Mouse (Mus musculus): ENCODE measurements around the gene Dph5. TPM values are rescaled to one million over a fixed set of nuclear protein-coding genes. Genes with fewer than 3 reads are reported as not detected.
"Not testable (repeated sequence)": the region's sequence is repeated elsewhere in the genome, so short reads cannot be mapped to it uniquely, and the experiment has no call there.

Gene Dph5
- polyA plus RNA-seq, 1 experiment from 2014 or later = 21.9 TPM

DNA sequence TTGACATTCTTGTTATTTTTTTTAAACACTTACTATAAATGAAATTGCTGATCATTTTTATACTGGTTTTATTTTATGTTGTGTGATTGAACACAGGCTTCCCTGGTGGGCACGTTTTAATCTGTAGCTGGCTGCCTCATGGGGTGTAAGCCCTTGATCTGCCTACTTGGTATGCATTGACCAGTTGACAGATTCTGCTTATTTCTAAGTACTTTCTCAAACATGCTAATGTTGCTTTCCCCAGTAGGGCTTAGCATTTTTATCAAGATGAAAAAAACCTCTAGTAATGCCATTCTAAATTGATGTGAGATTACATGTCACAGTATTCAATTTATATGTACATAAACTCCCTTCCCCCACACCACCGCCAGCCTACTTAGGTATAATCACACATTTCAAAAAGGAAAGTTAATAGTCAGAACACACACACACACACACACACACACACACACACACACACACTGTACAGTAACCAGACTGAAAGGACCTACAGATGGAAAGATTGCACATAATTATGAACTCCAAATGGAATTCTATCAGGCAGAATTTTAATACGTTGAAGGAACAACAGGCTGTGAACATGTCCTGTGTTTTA is 10.8 kb downstream of the Dph5 start:
- no peak overlapping the region for H3K27ac ChIP-seq
- peak; percentile 63 for ATAC-seq (ENCODE audit: low FRiP score)

DNA sequence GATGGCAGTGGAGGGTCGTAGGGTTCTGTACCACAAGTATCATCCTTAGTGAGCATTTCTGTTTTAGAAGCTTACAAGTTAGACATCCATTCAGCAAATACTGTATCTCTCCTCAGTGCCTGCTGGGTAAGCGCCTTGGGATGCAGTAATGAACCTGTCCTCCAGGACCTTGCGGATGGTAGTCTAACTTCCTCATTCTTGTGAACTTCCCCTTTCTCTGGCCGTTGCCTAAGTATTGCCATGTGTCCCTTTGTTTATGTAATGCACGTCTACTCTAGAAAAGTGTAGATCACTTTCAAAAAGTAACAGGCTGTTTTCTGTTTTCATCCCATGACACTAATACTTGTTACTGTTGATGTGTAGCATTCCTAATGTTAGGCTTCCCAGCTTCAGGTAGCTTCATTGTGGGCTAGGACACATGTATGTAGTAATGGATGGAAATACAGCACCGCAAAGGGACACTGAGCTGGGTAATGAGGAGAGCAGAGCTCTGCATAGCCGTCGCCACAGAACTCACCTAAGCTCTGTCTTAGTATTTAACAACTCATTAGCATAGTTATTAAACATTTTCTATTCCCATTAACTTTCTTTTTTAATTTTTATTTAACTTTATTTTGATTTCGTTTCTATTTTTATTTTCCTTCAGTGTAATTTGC is 14.8 kb downstream of the Dph5 start:
- no peak overlapping the region for H3K4me3 ChIP-seq
- no peak overlapping the region for H3K27ac ChIP-seq
- H3K4me2 ChIP-seq (replicated peaks) = no peak overlapping the region
- no peaks in the 10 kb centered on the region for H3K9me3 ChIP-seq (replicated peaks)
- no peak overlapping the region for H3K9ac ChIP-seq
- no peak for ATAC-seq (ENCODE audit: low FRiP score)
- H3K4me1 ChIP-seq = no peaks in the 10 kb centered on the region
- no peaks in the 10 kb centered on the region for H3K27me3 ChIP-seq
- H3K36me3 ChIP-seq = peaks cover 18% of the 10 kb centered on the region
- 90% methylated on average over 9 of the region's 9 CpGs for WGBS

More for the DNA sequence above, 10.8 kb downstream of the Dph5 start:
- H3K4me3 ChIP-seq = no peak overlapping the region
- no peaks in the 10 kb centered on the region for H3K4me1 ChIP-seq
- H3K9ac ChIP-seq = no peak overlapping the region
- no peaks in the 10 kb centered on the region for H3K27me3 ChIP-seq
- 67% methylated on average over 3 of the region's 3 CpGs for WGBS
- H3K4me2 ChIP-seq (replicated peaks) = no peak overlapping the region
- H3K9me3 ChIP-seq (replicated peaks) = no peaks in the 10 kb centered on the region
- peaks cover 17% of the 10 kb centered on the region; the same call in 1 of the 2 replicates for H3K36me3 ChIP-seq

DNA sequence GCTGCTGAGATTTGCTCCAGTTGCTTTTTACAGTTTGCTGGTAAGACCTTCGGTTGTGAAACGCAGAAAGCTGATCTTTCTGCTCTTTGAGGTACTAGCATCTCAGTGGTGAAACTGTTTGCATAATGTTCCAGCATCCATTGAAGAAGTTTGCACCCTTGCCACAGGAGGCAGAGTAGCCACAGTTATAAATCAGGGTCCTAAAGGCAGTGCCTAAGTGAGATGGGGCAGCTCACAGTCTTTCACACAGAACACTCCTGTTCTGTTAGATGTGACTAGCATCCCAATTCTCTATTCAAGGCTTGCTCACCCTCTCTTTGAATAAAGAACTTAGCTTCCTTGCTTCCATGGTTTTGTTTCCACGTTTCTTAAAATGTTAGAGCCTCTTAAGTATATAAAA is 17.4 kb downstream of the Dph5 start:
- Histone ChIP-seq H3K27ac (no peak overlapping the region), H3K9ac (no peak overlapping the region), H3K36me3 (peaks cover 22% of the 10 kb centered on the region), H3K4me3 (no peak overlapping the region), H3K27me3 (no peaks in the 10 kb centered on the region), H3K9me3 (replicated peaks) (no peaks in the 10 kb centered on the region), H3K4me2 (replicated peaks) (no peak overlapping the region), H3K4me1 (no peaks in the 10 kb centered on the region)
- 94% methylated on average over 3 of the region's 3 CpGs for WGBS
- ATAC-seq (ENCODE audit: low FRiP score) = no peak

DNA sequence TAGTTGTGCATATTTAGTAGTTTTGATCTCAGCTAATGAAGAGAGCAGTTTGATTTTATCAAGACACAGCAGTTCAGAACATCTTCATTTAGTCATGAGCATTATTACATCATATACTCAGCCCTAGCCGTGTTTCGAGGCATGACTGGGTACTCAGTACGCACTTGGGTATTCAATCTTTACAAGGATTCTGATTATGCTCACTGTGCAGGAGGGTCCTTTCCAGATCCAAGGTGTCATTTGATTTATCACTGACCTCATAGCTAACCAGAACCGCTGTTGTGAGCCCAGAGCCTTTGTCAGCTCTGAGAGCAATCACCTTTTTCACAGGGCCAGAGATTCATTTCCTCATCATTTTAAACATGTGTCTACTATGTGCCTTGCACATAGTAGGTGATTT is 17.9 kb downstream of the Dph5 start:
- Histone ChIP-seq H3K9ac (no peak overlapping the region), H3K4me3 (no peak overlapping the region), H3K4me1 (no peaks in the 10 kb centered on the region), H3K27me3 (no peaks in the 10 kb centered on the region), H3K9me3 (replicated peaks) (no peaks in the 10 kb centered on the region), H3K36me3 (peaks cover 22% of the 10 kb centered on the region), H3K4me2 (replicated peaks) (no peak overlapping the region), H3K27ac (no peak overlapping the region)
- no peak for ATAC-seq (ENCODE audit: low FRiP score)
- WGBS = 94% methylated on average over 4 of the region's 4 CpGs

DNA sequence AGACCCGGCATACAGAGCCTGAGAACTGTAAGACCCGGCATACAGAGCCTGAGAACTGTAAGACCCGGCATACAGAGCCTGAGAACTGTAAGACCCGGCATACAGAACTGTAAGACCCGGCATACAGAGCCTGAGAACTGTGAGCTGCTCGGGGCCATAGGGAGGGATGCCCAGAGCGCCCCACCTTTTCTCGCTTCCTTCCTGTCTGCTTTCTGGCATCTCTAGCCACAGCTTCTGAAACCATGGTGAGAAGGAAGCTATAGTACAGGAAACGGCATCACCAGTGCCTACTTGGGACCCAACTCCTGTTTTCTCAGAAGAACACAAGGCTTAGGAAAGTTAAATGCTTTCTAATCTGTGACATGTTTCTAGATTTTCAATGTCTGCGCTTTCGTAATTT is 19.8 kb downstream of the Dph5 start:
- H3K4me3 ChIP-seq; H3K4me2 ChIP-seq (replicated peaks); H3K9me3 ChIP-seq (replicated peaks); H3K27ac ChIP-seq; H3K27me3 ChIP-seq; ATAC-seq (ENCODE audit: low FRiP score); H3K4me1 ChIP-seq; H3K9ac ChIP-seq: not testable (repeated sequence)
- WGBS = 97% methylated on average over 11 of the region's 11 CpGs
- peaks cover 14% of the 10 kb centered on the region for H3K36me3 ChIP-seq

DNA sequence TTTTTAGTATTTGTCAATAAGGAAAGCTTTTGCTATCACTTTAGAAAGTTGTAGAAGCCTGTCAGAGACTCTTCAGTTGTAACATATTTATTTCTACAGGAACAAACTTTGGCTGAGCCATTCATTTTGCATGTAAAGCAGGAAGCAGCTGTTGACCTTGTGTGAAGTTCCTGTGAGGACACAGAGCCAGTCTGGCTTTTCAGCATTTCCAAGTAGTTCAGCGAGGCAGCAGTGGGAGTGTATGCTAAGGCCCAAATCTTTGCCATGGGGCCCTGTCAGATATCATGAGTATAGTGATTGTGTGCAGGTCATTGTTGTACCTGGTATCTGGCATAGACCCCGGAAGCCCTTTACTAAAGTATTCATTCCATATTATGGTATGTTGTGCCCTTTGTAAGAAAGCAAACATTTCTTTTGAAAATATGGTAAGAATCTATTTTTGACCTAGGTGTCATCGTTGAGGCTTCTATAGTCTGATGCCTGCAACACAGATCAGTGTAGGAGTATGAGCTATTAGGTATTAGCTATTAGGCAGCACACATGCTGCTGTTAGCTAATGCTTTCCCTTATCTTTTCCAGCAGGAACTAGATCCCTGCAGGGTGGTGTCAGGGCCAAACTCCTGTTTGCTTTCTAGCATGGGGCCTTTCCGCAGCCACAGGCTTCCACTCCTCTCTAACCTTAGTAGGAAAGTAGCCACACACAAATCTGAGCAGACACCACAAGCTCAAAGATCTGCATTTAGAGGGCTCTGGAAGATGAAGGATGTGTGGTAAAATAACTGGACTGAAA is 37.0 kb downstream of the Dph5 start:
- Histone ChIP-seq H3K4me1 (no peaks in the 10 kb centered on the region), H3K9me3 (replicated peaks) (no peaks in the 10 kb centered on the region), H3K4me2 (replicated peaks) (no peak overlapping the region), H3K27me3 (no peaks in the 10 kb centered on the region), H3K9ac (no peak overlapping the region), H3K27ac (no peak overlapping the region), H3K4me3 (no peak overlapping the region), H3K36me3 (peaks cover 5% of the 10 kb centered on the region; the same call in 1 of the 2 replicates)
- no peak for ATAC-seq (ENCODE audit: low FRiP score)
- 93% methylated on average over 4 of the region's 4 CpGs for WGBS

DNA sequence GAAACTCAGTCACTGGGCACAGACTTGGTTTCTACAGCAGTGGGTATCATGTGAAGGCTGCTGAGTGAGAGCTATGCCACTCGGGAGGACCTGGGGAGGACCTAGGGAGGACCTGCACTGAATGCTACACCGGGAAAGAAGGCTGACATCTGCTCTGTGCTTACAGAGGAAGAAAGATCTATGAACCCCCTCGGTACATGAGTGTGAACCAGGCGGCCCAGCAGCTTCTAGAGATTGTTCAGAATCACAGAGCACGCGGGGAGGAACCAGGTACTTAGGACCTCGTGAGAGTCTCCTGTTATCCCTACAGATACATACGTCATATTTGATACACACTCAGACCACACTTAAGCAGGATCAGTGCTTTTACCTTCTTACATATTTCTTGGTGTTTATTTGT is 38.9 kb downstream of the Dph5 start:
- Histone ChIP-seq H3K27ac (no peak overlapping the region), H3K27me3 (no peaks in the 10 kb centered on the region), H3K4me2 (replicated peaks) (no peak overlapping the region), H3K36me3 (peaks cover 12% of the 10 kb centered on the region), H3K9me3 (replicated peaks) (no peaks in the 10 kb centered on the region), H3K4me3 (no peak overlapping the region), H3K4me1 (no peaks in the 10 kb centered on the region), H3K9ac (no peak overlapping the region)
- 89% methylated on average over 8 of the region's 8 CpGs for WGBS
- no peak for ATAC-seq (ENCODE audit: low FRiP score)

DNA sequence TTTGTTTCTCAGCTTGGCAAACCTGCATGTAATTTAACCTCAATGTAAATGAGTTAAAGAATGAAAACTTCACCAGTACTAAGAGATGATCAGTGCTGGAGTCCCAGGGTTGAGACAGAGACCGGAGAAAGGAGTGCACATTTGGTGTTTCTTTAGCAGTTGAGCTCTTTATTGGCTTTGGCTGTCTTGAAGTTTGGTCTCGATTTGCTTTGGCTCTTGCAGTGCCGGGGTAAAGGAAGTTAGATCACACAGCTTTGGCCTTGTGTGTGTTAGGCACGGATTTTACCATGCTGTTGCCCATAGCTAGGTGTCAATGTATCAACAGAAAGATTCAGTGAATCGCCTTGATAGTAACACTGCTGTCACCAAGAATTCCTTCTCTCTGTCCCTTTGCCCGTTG is 44.1 kb downstream of the Dph5 start:
- Histone ChIP-seq H3K9ac (no peak overlapping the region), H3K4me2 (replicated peaks) (no peak overlapping the region), H3K36me3 (peaks cover 16% of the 10 kb centered on the region), H3K27me3 (no peaks in the 10 kb centered on the region), H3K9me3 (replicated peaks) (no peaks in the 10 kb centered on the region), H3K4me1 (no peaks in the 10 kb centered on the region), H3K27ac (no peak overlapping the region), H3K4me3 (no peak overlapping the region)
- WGBS = 93% methylated on average over 6 of the region's 6 CpGs
- ATAC-seq (ENCODE audit: low FRiP score) = no peak

DNA sequence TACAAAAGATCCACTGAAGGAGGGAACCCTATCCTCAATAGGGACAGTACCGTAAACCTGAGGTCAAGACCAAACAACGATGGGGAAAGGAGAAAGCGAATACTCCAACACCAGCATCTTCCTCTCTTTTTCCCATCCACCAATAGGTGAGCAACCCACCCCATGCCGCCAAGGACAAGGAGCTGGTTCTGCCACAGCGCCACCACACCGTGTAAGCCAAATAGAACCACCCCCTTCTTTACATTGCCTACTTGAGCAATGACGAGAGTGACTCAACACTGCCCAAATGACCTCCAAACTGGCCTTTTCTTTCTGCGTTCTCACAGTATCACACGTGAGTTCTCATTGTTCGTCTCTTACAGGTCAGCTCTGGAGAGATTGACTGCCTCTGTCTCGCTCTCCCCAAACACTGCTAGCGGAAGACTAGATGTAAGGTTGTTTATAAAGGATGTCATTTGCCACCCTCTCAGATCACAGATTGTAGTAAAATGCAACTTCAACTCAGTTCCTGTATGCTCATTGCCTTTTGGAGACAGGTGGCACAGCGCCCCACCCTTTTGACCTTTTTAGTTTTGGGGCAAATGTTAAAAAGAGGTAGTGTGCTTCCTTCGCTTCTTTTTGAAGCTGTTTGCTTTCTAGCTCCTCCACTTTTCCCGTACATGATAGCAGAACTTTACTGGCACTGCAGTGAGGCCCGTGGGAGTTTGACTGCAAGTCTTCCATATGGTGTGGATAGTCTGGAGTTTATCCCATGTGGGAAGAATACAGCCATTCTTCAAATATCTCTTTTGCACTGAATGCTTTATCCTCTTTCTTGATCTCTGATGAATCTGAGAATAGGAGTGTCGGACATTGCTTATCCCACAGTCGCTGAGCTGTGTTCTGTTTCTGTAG is 45.9 kb downstream of the Dph5 start:
- no peaks in the 10 kb centered on the region for H3K27me3 ChIP-seq
- H3K4me1 ChIP-seq = no peaks in the 10 kb centered on the region
- H3K36me3 ChIP-seq = peaks cover 17% of the 10 kb centered on the region
- H3K9ac ChIP-seq = no peak overlapping the region
- no peak for ATAC-seq (ENCODE audit: low FRiP score)
- WGBS = 88% methylated on average over 18 of the region's 18 CpGs
- H3K9me3 ChIP-seq (replicated peaks) = no peaks in the 10 kb centered on the region
- H3K4me2 ChIP-seq (replicated peaks) = no peak overlapping the region
- H3K4me3 ChIP-seq = no peak overlapping the region
- no peak overlapping the region for H3K27ac ChIP-seq

DNA sequence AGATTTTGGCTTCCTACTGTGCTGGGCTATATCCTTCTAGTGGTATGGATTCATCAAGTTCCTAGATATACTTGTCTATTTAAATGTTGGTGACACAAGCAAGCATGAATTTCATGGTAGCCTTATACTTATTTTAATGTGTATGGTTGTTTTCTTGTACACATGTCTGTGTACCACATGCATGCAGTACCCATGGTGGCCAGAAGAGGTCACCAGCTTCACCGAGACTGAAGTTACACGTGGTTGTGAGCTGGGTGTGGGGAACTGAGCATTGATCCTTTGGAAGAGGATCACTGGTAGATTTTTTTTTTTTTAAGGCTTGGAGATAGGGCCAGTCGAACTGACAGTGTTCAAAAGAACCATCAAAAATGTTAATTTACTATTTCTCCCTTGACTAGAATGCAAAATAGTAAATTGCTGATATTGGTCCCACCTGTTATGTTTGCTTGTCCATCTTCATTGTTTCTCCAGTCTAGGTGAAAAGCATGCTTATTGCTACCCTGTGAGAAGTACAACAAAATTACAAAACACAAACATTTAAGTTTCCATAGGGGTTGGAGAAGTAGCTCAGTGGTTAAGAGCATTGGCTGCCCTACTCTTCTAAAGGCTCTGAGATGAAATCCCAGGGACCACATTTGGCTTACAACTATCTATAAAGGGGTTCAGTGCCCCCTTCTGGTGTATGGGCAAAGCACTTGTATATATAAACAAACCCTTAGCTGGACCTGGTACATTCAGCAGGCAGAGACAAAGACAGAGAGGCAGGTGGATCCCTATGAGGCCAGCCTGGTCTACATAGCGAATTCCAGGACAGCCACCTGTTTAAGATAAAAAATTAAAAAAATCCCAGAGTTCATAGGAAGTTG is 49.3 kb downstream of the Dph5 start:
- no peak overlapping the region for H3K9ac ChIP-seq
- 65% methylated on average over 4 of the region's 4 CpGs for WGBS
- H3K27ac ChIP-seq = no peak overlapping the region
- ATAC-seq (ENCODE audit: low FRiP score) = no peak
- no peaks in the 10 kb centered on the region for H3K9me3 ChIP-seq (replicated peaks)
- no peak overlapping the region for H3K4me2 ChIP-seq (replicated peaks)
- no peaks in the 10 kb centered on the region for H3K27me3 ChIP-seq
- no peaks in the 10 kb centered on the region for H3K4me1 ChIP-seq
- H3K36me3 ChIP-seq = peaks cover 14% of the 10 kb centered on the region
- H3K4me3 ChIP-seq = no peak overlapping the region

DNA sequence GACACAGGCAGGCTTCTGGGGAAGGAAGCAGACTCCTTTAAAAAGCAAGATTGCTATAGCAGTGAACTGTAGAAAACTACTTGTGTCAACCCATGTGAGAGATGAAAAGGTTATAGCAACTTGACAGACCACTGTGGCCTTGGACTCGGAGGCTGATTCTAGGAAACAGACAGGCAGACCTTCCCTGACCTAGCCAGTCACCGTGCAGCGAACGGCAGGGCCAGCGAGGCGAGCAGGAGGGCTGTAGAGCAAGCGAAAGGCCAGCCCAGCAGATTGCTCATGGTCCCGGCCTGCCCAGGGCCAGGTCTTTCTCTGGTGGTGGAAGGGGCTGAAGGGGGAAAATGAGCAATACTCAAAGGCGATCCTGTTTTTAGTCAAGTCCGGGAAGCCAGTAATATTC is 50.2 kb downstream of the Dph5 start:
- ATAC-seq (ENCODE audit: low FRiP score) = no peak
- 91% methylated on average over 10 of the region's 10 CpGs for WGBS
- Histone ChIP-seq H3K4me3 (no peak overlapping the region), H3K27ac (no peak overlapping the region), H3K9ac (no peak overlapping the region), H3K4me2 (replicated peaks) (no peak overlapping the region), H3K36me3 (peaks cover 20% of the 10 kb centered on the region), H3K9me3 (replicated peaks) (no peaks in the 10 kb centered on the region), H3K4me1 (no peaks in the 10 kb centered on the region), H3K27me3 (no peaks in the 10 kb centered on the region)
